Mouse (Mus musculus) ES-Bruce4 (cell line): ENCODE data around the gene Cxcr6.

Experiments used
- CTCF ChIP-seq: IDR thresholded peaks from one replicate; pipeline ENCODE4 v1.8.1; 2011; ENCODE audit warnings: low read depth, low read length
- POLR2A ChIP-seq: IDR thresholded peaks from one replicate; pipeline ENCODE4 v1.8.1; 2011; ENCODE audit warnings: low read length; ENCODE audit not compliant: insufficient read depth

DNA sequence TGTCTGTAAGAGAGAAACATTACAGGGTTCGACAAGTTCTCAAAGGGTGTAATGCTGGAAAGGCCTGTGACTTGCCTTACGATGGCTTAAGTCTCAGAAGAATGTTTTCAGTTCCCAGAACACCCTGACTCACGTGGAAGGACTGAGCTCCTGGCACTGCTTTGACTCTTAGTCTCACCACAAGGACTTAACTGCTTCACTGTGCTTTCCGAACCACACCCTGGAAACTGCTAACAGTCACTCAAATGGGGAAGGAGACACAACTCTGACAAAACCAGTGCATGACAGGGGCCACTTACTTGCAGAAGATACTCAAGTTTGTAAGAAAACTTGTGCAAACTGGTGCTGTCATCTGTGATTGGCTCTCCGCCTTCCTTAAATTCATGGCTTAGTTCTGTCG lies 34.0 kb downstream of the Cxcr6 start:
- no peak for TF ChIP-seq CTCF
- TF ChIP-seq POLR2A: no peak
